Mouse (Mus musculus) c-Kit-positive CD71-positive TER-119-negative erythroid progenitor cells, embryonic 14.5 days (primary cell): ENCODE results near the gene Muc1.

Experiments used
- DNase-seq: peaks from one replicate; pipeline ENCODE4 v3.0.0-alpha.2; 2013; ENCODE audit warnings: low read depth

Muc1 gene

DNA sequence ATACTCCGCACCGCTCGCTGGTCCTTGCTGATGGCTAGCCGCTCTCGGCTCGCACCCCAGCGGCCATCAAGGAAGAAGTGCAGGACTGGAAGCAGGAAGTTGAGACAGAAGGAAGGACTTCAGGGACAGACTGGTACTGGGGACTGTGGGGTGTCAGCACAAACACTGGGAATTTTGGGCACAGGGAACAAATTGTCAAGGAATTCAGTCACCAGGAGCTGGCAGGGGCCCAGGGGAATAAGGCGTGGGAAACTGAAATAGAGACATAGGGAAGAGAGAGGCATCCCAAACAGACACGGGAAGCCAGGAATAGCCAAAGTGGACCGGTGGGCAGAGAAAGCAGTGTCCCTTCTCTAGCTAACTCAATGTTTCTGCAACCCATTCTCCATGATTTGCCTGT, 7.7 kb downstream of the Muc1 start:
- DNase-seq, result no peak

DNA sequence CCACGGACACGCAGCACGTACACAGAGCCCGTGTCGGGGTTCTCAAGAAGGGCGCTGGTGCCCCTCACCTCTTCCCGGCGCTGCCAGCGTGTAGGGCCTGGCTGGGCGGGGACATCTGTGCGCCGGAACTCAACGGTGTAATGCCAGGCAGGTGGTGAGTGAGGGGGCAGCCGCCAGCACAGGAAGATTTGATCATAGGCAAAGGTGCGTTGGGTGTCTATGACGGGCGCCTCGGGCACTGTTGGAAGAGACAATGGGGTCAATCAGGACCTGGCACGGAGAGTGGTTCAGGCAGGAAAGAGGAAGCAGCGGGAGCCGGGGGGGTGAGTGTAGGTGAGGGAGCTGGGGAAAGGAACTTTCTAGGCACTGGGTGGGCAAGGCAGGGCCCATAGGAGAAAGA, 8.8 kb downstream of the Muc1 start:
- DNase-seq, result no peak

DNA sequence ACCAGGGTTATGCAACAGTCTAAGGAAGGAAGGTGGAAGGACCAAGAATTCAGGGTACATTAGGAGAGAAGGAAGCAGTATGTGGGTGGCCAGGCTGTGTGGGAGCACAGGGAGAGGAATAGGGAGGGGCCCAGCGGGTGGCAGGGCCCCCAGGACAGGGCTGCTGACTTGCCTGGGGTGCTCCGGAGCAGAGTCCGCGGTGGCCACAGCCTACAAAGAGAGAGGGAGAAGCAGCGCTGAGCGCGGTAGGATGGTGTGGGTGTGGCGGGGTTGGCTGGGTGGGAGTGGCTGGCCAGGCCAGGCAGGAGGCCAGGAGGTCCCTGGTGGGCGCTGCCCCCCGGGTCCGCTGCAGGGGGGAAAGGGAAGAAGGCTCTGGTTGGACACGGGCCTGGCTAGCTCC, 9.6 kb downstream of the Muc1 start:
- DNase-seq, result no peak

DNA sequence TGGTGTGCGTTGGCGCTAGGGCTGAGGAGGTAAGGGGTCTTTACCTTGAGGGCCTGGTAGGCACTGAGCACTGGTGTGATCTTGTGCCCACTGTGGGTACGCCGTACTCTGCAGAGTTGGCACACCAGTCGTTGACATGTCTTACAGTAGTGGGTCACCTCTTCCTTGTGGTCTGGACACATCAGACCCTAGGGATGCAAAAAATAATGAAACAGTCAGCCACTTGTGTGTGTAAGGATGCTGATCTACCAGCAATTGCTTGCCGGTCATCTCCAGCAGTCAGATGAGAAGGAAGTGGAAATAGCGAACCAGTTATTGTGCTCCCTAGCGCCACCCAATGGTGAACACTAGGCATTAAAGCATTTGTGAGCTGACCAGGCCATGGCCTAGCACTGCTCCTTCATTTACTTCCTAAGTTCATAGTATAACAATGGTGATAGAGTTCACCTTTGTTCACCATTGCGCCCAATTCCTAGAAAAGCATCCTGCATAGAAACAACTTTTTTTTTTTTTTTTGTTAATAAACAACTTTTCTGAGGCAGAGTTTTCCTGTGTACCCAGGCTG, 13.6 kb downstream of the Muc1 start:
- DNase-seq, result no peak

DNA sequence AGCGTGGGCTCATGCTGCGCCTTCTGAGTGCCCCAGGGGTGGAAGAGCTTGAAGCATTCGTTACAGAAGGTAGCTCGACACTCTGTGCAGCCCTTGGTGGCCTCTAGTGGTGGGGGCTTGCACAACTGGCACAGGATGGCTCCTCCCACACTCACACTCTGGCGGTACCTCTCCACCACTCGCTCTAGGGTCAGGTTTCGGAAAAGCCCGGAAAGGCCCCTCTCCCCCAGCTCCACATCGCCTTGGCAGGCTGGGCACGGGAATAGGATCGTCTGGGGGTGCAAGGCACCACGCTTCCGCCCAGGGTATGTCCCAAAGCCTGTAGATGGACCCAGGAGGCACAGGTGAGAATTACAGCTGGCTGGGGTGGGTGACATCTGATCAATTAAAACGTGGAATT, 14.8 kb downstream of the Muc1 start:
- no peak for DNase-seq

DNA sequence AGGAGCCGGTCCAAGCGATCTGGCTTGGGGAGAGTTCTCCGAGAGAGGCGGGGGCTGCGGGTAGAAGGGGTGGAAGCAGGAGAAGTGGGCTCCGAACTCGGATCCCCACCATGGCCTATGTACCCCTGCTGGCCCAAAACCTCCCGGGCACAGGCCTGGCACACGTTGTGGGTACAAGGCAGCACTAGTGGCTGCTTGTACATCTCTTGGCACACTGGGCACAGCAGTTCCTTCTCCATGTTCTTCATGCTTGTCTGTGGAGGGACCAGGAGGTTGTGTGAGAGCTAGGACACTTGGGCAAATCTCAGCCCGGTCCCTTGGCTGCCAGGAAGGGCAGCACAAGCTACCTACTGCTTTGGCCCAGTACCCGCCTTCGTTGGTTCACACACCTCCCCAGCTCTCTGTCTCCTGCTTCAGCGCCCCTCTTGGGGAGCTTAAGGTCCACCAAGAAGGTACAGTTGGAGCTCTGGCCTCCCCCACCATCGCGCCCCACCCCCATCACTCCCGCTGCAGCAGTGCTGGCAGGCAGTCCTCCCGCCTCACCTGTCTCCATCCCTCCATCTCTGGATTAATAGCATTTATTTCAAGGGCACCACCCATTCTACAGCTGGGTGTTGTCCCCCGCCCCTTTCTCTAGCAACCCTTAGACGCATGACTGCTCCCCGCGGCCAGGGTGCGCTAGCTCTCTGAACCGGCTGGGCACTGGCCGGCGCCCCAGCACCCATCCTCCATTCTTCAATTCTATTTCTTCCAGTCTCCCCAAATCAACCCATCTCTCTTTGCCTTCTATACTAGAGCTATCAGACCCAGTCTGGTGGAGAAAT, 15.5 kb downstream of the Muc1 start:
- no peak for DNase-seq

DNA sequence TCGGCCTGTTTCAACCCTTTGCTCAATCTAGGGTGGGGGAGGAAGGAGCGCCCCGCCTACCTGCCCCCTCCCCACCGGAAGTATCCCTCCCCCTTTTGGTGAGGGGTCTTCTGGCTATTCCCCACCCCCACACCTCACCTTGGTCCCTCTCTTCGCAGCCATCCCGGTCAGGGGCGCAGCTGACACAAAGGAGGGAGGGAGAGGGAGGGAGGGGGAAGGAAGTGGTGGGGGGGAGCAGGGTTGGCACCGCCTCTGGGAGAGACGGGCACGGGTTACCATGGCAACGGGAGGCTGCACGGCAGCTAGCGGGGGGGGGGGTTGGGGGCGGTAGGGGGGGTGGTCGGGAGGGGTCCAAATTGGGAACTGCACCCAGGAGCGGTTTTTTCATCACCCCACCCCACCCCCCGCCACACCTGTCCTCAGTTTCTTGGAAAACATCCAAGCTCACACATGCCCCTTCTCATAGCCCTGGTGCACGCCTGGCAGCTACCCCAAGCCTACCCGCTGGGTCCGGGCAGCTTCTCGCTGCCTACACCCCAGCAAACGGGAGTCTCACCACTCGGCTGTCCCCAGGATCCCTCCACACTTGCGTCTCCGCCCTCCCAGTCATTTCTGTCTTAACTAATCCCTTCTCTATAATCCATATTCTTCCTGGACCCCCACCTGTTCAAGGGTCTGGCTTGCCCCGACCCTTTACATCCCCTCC, 16.3 kb downstream of the Muc1 start:
- no peak for DNase-seq

DNA sequence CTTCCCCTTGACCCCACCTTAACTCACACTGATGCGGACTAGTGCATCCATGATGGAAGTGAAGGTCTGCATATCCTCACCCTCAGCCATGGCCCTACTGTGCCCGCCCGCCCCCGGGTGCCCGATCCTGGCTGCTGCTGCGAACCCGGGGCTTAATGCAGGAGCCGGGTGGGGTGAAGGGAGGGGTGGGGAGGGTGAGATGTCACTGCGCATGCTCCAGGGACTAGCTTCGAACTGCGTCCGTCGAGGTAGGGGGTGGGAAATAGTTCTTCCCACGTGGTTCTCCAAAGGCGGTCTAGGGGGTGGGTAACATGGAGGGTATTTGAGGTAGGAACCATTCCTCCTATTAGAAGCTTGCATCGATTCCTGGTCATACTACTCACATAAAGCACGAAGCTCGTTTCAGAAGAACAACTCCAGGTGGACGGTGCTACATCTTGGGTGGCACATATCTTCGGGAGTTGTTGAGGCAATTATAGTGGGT, 16.9 kb downstream of the Muc1 start, which contains the start of gene Krtcap2:
Gene Krtcap2 (plus strand): TSS at position 279 of the 484 bp plus-strand sequence.
- DNase-seq, result no peak

DNA sequence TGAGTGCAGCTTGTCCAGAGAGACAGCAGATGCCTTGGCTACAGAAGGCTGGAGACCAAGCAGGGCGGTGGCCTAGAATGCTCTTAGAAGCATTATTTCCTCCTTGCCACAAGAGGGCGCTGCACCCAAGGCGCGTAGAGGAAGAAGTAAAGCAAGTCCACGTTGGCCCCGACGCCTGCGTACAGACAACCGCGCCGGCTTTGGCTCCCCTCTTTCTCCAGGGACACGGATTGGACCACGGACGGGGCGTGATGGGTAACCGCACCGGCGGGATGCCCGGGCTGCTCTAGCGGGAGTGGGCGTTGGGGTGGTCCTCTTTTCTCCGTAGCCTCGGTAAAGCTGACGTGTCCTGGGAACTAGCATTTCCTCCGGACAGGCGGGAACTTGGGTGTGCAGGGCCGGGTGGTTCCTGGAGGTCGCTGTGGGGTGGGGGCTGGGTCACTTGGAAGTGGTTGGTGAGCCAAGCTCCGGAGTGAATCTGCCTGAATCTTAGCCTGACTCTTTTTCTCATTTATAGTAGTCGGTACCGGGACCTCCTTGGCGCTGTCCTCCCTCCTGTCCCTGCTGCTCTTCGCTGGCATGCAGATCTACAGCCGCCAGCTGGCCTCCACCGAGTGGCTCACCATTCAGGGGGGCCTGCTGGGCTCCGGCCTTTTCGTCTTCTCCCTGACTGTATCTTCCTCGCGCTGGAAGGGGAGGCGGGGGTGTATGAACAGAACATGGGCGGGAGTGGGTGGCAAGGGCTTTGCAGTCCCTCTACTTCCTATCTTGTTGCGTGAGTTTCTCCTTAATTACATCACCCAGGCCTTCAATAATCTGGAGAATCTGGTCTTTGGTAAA, 17.6 kb downstream of the Muc1 start, which contains the start of gene Trim46:
Gene Trim46 (minus strand): TSS at position 49 of the 840 bp plus-strand sequence.
- peak; percentile 85 for DNase-seq

DNA sequence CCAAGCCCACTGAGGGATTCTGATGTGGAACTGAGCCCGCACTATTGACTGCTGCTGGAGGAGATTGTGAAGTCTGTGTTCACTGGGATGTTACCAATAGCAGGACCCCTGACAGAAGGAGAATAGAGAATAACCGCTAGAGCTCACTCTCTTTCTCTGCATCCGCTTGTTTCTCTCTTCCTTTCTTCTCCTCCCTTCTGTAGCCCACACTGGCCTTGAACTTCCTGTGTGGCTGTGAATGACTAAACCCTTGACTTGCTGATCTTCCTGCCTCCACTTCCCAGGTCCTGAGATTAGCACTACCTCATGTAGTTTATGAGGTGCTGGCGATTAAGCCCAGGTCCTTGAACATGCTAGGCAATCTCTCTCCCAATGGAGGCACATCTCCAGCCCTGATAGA, 18.6 kb downstream of the Muc1 start:
- no peak for DNase-seq

DNA sequence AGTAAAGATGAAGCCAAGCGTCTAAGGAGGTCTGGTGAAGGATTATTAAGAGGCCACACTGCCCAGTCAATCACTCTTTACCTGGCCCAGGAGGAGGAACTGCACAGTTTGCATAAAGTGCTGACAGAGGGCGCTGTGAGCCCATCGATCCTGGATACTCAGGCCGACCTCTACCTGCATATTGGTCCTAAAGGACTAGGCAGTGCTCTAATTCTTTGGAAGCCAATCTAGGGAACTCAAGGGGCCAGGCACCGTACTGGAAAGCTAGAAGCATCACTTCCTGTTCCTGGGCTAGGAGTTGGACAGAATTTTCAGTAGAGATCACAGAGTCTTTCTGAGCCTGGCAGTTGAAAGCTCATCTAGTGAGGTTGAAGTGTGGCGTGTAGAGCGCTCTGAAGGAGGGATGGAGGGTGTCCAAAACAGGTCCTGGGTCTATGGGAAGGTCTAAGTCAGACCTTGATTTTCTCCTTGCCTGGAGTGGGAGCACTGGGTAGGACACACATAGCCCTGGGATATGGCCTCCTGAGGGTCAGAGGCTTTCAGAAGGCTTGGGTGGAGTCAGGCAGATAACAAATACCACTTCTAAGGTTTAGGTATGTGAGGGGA, 21.7 kb downstream of the Muc1 start:
- no peak for DNase-seq

DNA sequence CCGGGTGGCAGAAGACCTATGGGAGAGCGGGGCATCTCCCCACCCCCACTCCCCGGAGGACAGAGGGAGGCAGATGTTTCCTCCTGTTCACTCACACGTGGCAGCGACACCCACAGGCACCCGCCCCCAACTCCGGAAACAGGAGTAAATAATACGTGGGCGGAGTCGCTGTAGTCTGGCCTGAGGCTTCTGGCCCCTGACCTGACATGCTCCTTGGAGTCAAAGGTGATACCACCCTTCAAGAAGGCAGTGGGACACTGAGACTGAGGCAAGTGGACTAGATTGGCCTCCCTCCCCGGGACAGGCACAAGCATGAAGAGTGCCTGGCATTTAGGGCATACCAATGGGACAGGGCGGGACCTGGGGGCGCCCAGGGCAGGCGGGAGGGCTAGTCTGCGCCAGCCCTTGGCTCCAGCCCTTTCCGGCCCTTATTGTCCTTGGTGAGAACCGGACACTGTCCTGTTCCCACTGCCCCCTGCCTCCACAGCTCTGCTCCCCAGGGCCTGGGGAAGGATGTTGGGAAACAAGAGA, 22.6 kb downstream of the Muc1 start:
- DNase-seq, result no peak

DNA sequence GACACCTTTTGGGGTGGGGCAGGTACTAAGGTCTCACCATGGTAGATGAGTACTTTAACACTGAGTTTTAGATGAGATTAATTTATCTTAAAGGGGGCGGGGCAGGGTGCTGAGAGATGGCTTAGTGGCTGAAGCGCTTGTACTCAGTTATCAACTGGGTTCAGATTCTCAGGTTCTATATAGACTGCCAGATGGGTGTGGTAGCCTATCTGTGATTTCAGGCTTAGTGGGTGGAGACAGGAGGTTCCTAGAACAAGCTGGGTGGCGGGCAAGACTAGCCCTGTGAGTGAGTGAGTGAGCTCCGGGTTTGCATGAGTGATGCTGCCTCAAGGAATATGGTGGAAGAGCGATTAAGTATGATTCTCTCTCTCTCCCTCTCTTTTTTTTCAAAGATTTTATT, 26.1 kb downstream of the Muc1 start:
- peak; percentile 40 for DNase-seq

DNA sequence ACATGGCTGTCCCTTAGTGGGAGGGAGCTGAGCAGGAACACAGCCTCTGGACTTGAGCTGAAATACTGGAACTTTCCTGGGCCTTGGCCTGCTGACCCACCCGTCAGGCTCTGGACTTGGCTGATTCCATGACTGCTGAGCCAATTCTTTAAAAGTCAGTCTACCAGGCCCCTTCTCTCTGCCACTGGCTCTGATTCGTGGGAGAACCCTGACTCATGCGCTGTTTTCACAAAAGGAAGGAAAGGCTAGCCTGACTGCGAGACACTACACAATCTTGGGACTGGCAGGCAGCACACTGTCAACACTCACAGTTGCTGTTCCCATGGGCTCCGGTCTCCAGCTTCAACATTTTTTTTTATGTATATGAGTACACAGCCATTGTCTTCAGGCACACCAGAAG, 27.3 kb downstream of the Muc1 start:
- DNase-seq, result no peak

DNA sequence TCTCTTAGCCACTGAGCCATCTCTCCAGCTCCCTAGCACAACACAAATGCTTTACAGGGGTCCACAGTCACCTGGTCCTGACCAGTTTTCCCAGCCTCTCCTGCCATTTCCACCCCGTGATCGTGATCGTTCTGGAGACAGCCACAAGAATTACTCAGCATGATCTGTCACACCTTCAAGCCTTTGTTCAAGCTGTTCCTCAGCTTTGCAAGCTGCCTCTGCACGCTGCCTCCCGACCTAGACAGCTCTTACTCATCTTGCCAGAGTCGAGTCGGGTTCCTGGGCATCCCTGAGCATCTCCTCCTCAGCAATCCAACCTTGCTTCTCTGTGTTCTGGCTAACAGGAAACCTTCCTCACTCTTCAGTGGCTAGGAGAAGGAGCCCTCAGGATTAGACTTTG, 30.2 kb downstream of the Muc1 start, which contains the start of gene Dpm3:
Gene Dpm3 (plus strand): TSS at position 283 of the 400 bp plus-strand sequence.
- no peak for DNase-seq

DNA sequence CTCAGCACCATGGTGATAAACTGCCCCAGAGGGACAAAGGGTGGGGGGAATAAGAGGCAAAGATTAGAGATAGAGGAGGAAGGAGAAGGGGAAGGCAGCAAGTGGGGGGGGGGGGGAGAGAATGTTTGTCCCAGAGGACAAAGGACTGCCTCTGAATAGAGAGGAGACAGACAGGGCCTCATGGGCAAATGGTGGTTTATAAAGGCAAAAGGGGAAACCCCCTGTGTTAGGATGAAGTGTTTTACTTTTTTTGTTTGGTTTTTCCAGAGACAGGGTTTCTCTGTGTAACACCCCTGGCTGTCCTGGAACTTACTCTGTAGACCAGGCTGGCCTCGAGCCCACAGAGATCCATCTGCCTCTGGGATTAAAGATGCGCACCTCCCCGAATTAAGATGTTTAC, 31.4 kb downstream of the Muc1 start:
- no peak for DNase-seq

DNA sequence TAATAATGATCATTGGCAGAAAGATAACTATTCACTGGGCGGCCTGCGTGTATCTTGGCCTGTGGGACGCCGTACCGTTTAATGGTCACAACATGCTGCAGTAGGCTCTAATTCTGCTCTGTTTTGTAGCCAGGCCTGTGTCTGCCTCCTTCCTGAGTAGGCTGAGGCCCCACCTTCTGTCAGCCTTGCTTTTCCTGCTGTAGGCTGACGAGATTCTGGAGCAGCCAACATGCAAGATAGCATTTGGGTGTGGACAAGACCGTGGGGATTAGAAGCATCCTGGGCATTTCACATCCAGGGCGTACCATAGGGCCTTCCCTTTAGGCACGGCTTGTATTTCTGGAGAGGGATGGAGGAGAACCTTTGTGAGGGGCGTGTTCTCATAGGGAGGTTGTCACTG, 33.6 kb downstream of the Muc1 start:
- no peak for DNase-seq

DNA sequence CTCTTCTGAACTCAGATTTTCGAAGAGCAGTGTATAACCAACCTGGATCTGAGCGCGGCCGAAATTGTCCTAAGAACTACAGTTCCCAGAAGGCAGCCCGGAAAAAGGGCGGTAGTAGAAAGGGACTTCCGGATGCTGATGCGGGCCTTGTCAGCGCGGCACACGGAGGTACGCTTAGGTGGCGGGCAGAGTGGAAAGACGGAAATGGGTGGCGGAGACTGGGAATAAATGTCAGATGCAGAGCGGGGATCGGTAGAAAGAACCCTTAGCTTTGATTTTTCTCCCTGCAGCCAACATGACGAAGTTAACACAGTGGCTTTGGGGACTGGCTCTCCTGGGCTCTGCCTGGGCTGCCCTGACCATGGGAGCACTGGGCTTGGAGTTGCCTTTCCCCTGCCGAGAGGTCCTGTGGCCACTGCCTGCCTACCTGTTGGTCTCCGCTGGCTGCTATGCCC, 37.6 kb downstream of the Muc1 start:
- peak; percentile 76 for DNase-seq

DNA sequence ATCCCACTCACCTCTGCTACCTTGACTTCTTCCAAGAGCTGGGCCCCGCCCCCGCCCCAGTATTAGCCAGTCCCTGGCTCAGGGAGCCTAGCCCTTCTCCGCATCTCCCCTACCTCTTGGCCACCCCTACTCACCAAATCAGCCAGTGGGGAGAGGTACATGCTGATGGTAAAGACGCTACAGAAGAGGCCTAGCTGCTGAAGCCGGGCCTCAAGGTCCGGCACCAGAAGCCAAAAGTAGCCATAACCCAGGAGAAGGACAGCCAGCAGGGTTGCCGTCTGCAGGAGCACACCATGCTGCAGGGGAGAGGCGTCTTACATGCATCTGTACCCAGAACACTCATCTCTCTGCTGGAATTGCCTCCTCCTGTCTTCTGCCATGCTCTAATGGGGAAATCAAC, 40.1 kb downstream of the Muc1 start:
- no peak for DNase-seq

DNA sequence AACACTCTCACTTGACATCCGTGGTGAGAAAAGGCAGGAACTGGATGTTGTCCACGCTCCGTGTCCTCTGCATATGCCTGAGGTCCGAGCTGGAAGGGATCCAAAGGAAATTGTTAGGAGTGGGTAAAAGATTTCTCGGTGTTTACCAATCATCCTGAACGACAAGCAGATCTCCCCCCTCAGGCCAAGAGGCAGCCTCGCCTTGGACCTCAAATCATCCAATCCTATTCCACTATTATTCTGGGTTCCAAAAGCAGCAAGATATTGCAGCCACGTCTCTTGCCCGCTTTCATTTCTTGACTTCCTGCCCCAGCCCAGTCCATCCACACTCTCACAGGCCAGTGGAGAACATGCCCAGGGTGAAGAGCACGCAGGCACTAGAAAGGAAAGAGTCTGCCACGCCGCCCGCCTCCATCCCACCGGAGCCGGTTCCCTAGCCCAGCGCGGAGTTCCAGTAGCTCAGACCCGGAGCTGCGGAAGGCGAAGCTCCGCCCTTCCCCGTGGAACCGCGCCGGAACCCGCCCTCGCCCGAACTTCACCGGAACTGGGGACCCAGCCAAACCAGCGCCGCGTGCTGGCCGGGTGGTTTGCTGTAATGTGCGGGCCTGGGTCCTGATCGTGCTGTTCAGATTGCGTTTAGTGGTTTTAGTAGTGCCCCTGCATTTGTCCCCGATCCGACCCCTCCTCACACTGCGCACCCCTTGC, 41.3 kb downstream of the Muc1 start, which contains the start of gene Slc50a1:
Gene Slc50a1 (minus strand): TSS at position 520 of the 705 bp plus-strand sequence.
- peak; percentile 41 for DNase-seq
